Mouse (Mus musculus): ENCODE data around the gene Hp.

DNA sequence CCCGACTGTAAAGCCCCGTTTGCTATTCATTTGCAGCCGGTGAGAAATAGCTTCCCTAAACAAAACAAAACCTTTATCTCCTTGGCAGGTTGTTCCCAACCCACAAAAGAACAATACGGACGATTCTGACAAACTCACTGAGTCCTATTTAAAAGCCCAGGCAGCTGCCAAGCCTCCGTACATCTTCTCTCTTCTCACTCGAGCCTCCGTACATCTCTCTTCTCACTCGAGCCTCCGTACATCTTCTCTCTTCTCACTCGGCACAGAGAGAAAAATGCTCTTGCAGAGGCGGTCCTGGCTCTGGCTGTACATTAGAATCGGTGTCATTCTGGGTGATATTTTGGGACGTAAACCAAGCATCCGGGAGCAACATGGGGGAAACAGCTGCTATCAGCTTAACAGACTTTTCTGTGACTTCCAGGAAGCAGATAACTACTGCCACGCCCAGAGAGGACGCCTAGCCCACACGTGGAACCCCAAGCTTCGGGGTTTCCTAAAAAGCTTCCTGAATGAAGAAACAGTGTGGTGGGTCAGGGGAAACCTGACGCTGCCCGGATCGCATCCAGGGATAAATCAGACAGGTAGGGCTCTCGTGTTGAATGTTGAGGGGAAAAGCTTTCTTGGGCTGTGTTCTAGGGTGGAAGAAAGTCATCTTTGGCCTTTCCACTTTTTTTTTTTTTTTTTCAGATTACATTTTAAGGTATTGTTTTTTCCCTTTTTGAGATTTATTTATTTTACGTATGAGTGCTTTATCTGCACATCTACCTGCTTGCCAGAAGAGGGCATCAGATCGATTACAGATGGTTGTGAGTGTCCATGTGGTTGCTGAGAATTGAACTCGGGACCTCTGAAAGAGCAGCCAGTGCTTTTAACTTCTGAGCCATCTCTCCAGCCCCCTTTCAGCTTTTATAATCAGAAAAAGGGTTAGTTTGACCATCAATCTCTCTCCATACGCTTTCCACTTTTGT, 35.6 kb upstream of the Hp start, which contains the start of gene Pkd1l3:
- TF ChIP-seq CTCF (IDR thresholded peaks at IDR 0.05; ENCODE audit: insufficient read depth, low read length), result no peak
- no peak for TF ChIP-seq POLR2A (IDR thresholded peaks at IDR 0.05; ENCODE audit: borderline replicate concordance, extremely low read depth, low read depth, low read length)

Data from lung, adult 2 months (tissue).